Mouse (Mus musculus) kidney, adult 2 months (tissue): ENCODE data around the gene Rps15.

Experiments
- CTCF ChIP-seq: fragments of 200-500 bp; conservative IDR thresholded peaks from 2 replicates; pipeline ENCODE4 v1.5.1; 2011; ENCODE audit warnings: low read depth, mild to moderate bottlenecking, control low read depth, low read length, moderate library complexity, mixed read lengths; ENCODE audit not compliant: insufficient read depth, insufficient read length
- POLR2A ChIP-seq: fragments of 200-500 bp; IDR thresholded peaks from one replicate; pipeline ENCODE4 v1.6.1; 2011; ENCODE audit warnings: low read depth, low read length, control low read depth

GRCm38 (mm10) chr10:80264341-80265148, 27.7 kb upstream of the Rps15 start:
- TF ChIP-seq CTCF (no peak), POLR2A (no peak)
